Comparison of ENCODE assay signal across 8 mouse cellular contexts in genomic region chr4:126533729-126534070, GRCm38 (mm10). TPM values are rescaled to one million over a fixed set of nuclear protein-coding genes. Genes with fewer than 3 reads are reported as not detected.
DNase-seq lines count a peak whose midpoint lies in the region; ATAC-seq and TF ChIP-seq lines count a peak whose summit lies in the region.

No protein-coding gene starts in this region.

- H3K27me3 ChIP-seq in kidney, embryonic 16.5 days (ENCODE audit: insufficient read depth, low read length) = no peaks in the 10 kb centered on the region
- H3K27me3 ChIP-seq in embryonic facial prominence, embryonic 11.5 days (ENCODE audit: control insufficient read depth, insufficient read depth, low read length) = no peaks in the 10 kb centered on the region
- H3K27me3 ChIP-seq in hindbrain, embryonic 16.5 days (replicated peaks; ENCODE audit: control insufficient read depth, insufficient read depth, low read length) = no peaks in the 10 kb centered on the region
- H3K27me3 ChIP-seq in midbrain, postnatal 0 days (ENCODE audit: insufficient read depth, low read length) = no peaks in the 10 kb centered on the region

- peak overlapping the region; percentile 88 for H3K4me2 ChIP-seq in kidney, embryonic 16.5 days (replicated peaks; ENCODE audit: low read depth, low read length)
- H3K4me2 ChIP-seq in embryonic facial prominence, embryonic 11.5 days (ENCODE audit: low read depth, low read length) = peak overlapping the region; percentile 75
- H3K4me2 ChIP-seq in hindbrain, embryonic 16.5 days (ENCODE audit: low read length) = peak overlapping the region; percentile 86
- H3K4me2 ChIP-seq in midbrain, postnatal 0 days (ENCODE audit: low read depth, low read length, poor library complexity, severe bottlenecking) = peak overlapping the region; percentile 85

- TF ChIP-seq CTCF in midbrain, postnatal 0 days (IDR thresholded peaks at IDR 0.05) = no peak

- peak overlapping the region; percentile 66 for H3K4me3 ChIP-seq in kidney, embryonic 16.5 days (ENCODE audit: low read length)
- H3K4me3 ChIP-seq in embryonic facial prominence, embryonic 11.5 days (ENCODE audit: low read depth, low read length) = peak overlapping the region; percentile 90
- H3K4me3 ChIP-seq in hindbrain, embryonic 16.5 days (ENCODE audit: low read length) = peak overlapping the region; percentile 93
- H3K4me3 ChIP-seq in midbrain, postnatal 0 days (ENCODE audit: low read depth, low read length) = peak overlapping the region; percentile 75

- WGBS in kidney, embryonic 16.5 days = 11% methylated on average over 7 of the region's 7 CpGs
- 6% methylated on average over 7 of the region's 7 CpGs for WGBS in embryonic facial prominence, embryonic 11.5 days
- WGBS in hindbrain, embryonic 16.5 days = 14% methylated on average over 5 of the region's 7 CpGs
- WGBS in midbrain, postnatal 0 days = 7% methylated on average over 7 of the region's 7 CpGs

- peak overlapping the region; percentile 74 for H3K9ac ChIP-seq in kidney, embryonic 16.5 days (replicated peaks; ENCODE audit: low read length)
- peak overlapping the region; percentile 84 for H3K9ac ChIP-seq in embryonic facial prominence, embryonic 11.5 days (replicated peaks; ENCODE audit: low read length)
- H3K9ac ChIP-seq in hindbrain, embryonic 16.5 days (ENCODE audit: low read depth, low read length) = peak overlapping the region; percentile 96
- H3K9ac ChIP-seq in midbrain, postnatal 0 days (replicated peaks; ENCODE audit: low read length, poor library complexity, severe bottlenecking) = peak overlapping the region; percentile 94

- DNase-seq in kidney, adult 11 months = no peak
- DNase-seq in embryonic facial prominence, embryonic 11.5 days (ENCODE audit: low spot score) = no peak
- DNase-seq in midbrain, postnatal 0 days (ENCODE audit: low spot score) = no peak
- DNase-seq in thymus, postnatal 0 days (ENCODE audit: low spot score) = no peak
- no peak for DNase-seq in testis, postnatal 14 days (ENCODE audit: low spot score)
- DNase-seq in thymus, postnatal 10 days (ENCODE audit: low spot score in 2 of 2) = no peak

- H3K9me3 ChIP-seq in kidney, embryonic 16.5 days (ENCODE audit: low read length) = no peaks in the 10 kb centered on the region
- no peaks in the 10 kb centered on the region for H3K9me3 ChIP-seq in embryonic facial prominence, embryonic 11.5 days (replicated peaks; ENCODE audit: control insufficient read depth, low read length)
- no peaks in the 10 kb centered on the region for H3K9me3 ChIP-seq in hindbrain, embryonic 16.5 days (ENCODE audit: control insufficient read depth, low read length)
- H3K9me3 ChIP-seq in midbrain, postnatal 0 days (ENCODE audit: low read length) = no peaks in the 10 kb centered on the region

- no peak overlapping the region for H3K27ac ChIP-seq in kidney, embryonic 16.5 days (ENCODE audit: low read length)
- H3K27ac ChIP-seq in embryonic facial prominence, embryonic 11.5 days (replicated peaks; ENCODE audit: low read depth, low read length) = no peak overlapping the region
- H3K27ac ChIP-seq in hindbrain, embryonic 16.5 days (ENCODE audit: low read depth, low read length) = peak overlapping the region; percentile 86
- peak overlapping the region; percentile 77; the same call in 1 of the 2 replicates for H3K27ac ChIP-seq in midbrain, postnatal 0 days (ENCODE audit: low read depth, low read length)

- no peaks in the 10 kb centered on the region for H3K36me3 ChIP-seq in kidney, embryonic 16.5 days (ENCODE audit: insufficient read depth, low read length)
- H3K36me3 ChIP-seq in embryonic facial prominence, embryonic 11.5 days (replicated peaks; ENCODE audit: control insufficient read depth, insufficient read depth, low read depth, low read length) = no peaks in the 10 kb centered on the region
- no peaks in the 10 kb centered on the region for H3K36me3 ChIP-seq in hindbrain, embryonic 16.5 days (ENCODE audit: control insufficient read depth, insufficient read depth, low read length)
- H3K36me3 ChIP-seq in midbrain, postnatal 0 days (ENCODE audit: insufficient read depth, low read length) = no peaks in the 10 kb centered on the region

- ATAC-seq in kidney, embryonic 16.5 days (ENCODE audit: low FRiP score, low TSS enrichment) = peak; percentile 58
- ATAC-seq in embryonic facial prominence, embryonic 11.5 days (replicated peaks; ENCODE audit: insufficient number of reproducible peaks, low FRiP score, low TSS enrichment, low read depth) = peak; percentile 69
- peak; percentile 74 for ATAC-seq in hindbrain, embryonic 16.5 days
- ATAC-seq in midbrain, postnatal 0 days (ENCODE audit: low FRiP score) = peak; percentile 42

- 0 out of 2 replicates have a peak, but pooled peaks cover 6% of the 10 kb centered on the region for H3K4me1 ChIP-seq in kidney, embryonic 16.5 days (ENCODE audit: insufficient read depth, low read length)
- no peaks in the 10 kb centered on the region for H3K4me1 ChIP-seq in embryonic facial prominence, embryonic 11.5 days (ENCODE audit: control insufficient read depth, insufficient read depth, low read length)
- H3K4me1 ChIP-seq in hindbrain, embryonic 16.5 days (ENCODE audit: control insufficient read depth, insufficient read depth, low read depth, low read length) = peaks cover 13% of the 10 kb centered on the region
- H3K4me1 ChIP-seq in midbrain, postnatal 0 days (ENCODE audit: insufficient read depth, low read length) = peaks cover 11% of the 10 kb centered on the region

RNA-seq across cellular contexts. Expression of gene Ago4, which starts 0.4 kb away (rescaled TPM):
- polyA plus RNA-seq in kidney, embryonic 16.5 days (2015; fragmentation: Nextera tagmentation; extraction: Ambion mirVana) = 1.5 TPM in 2 replicates
- polyA plus RNA-seq in embryonic facial prominence, embryonic 11.5 days (2014; fragmentation: Nextera tagmentation; extraction: Ambion mirVana) = 1.3 and 1.9 TPM in 2 replicates
- 6.0 and 6.7 TPM in 2 replicates for polyA plus RNA-seq in hindbrain, embryonic 16.5 days (2015; fragmentation: Nextera tagmentation; extraction: Ambion mirVana)
- 10.0 and 12.6 TPM in 2 replicates for total RNA-seq in midbrain, postnatal 0 days (2014; rRNA removed)
- 3.3 and 3.6 TPM in 2 replicates for polyA plus RNA-seq in midbrain, postnatal 0 days (2015; fragmentation: Nextera tagmentation; extraction: Ambion mirVana)
- polyA plus RNA-seq in thymus, postnatal 0 days (2015; fragmentation: Nextera tagmentation; extraction: Ambion mirVana) = 0.47 and 0.60 TPM in 2 replicates

RNA-seq across cellular contexts. Expression of gene Clspn, which starts 23.0 kb away (rescaled TPM):
- 33.8 and 37.2 TPM in 2 replicates for polyA plus RNA-seq in kidney, embryonic 16.5 days (2015; fragmentation: Nextera tagmentation; extraction: Ambion mirVana)
- polyA plus RNA-seq in embryonic facial prominence, embryonic 11.5 days (2014; fragmentation: Nextera tagmentation; extraction: Ambion mirVana) = 51.6 and 54.4 TPM in 2 replicates
- polyA plus RNA-seq in hindbrain, embryonic 16.5 days (2015; fragmentation: Nextera tagmentation; extraction: Ambion mirVana) = 7.9 TPM in 2 replicates
- 1.2 and 1.4 TPM in 2 replicates for total RNA-seq in midbrain, postnatal 0 days (2014; rRNA removed)
- 1.2 and 1.5 TPM in 2 replicates for polyA plus RNA-seq in midbrain, postnatal 0 days (2015; fragmentation: Nextera tagmentation; extraction: Ambion mirVana)
- 43.9 and 63.1 TPM in 2 replicates for polyA plus RNA-seq in thymus, postnatal 0 days (2015; fragmentation: Nextera tagmentation; extraction: Ambion mirVana)

Comparison
In these comparisons a context has a peak if more than half of its experiments do, and no peak if none do; other contexts are left out.
1. H3K27ac ChIP-seq: peak in hindbrain, embryonic 16.5 days (single experiment) and midbrain, postnatal 0 days (single experiment); none in kidney, embryonic 16.5 days (single experiment) and embryonic facial prominence, embryonic 11.5 days (single experiment).
2. Peak in every context shown above with its lines, with median percentiles within 50 percentile points of each other: ATAC-seq, H3K4me2 ChIP-seq, H3K4me3 ChIP-seq and H3K9ac ChIP-seq.